Mouse (Mus musculus): ENCODE data around the gene Maml1. TPM values are rescaled to one million over a fixed set of nuclear protein-coding genes. Genes with fewer than 3 reads are reported as not detected.
A peak's percentile ranks its signal among the peaks of the same experiment; 100 is the strongest.

The Maml1 gene
- total RNA-seq, 4 experiments from 2014 or later: 9.0 to 11.0 (median 9.4) TPM

GRCm38 (mm10) chr11:50280053-50280452 is 12.1 kb downstream of the Maml1 start:
- no peak for DNase-seq (ENCODE audit: low spot score)

DNA sequence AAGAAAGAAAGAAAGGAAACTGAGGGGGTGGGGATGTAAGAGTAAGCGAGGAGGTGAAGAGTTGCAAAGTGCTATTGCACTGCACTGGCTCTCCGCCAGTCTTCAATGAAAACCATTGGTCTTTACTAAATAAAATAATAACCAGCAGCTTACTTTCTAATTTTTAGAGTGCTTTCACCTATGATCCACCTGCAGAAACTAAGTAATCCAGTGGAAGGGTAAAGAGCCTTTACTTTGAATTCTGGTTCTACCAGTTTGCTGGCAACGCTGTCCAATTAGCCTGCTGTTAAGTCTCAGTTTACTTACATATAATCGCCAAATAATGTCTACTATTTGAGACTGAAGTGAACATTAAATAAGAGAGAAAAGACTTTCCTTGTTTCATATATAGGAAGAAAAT is 13.1 kb downstream of the Maml1 start:
- DNase-seq (ENCODE audit: low spot score): no peak

DNA sequence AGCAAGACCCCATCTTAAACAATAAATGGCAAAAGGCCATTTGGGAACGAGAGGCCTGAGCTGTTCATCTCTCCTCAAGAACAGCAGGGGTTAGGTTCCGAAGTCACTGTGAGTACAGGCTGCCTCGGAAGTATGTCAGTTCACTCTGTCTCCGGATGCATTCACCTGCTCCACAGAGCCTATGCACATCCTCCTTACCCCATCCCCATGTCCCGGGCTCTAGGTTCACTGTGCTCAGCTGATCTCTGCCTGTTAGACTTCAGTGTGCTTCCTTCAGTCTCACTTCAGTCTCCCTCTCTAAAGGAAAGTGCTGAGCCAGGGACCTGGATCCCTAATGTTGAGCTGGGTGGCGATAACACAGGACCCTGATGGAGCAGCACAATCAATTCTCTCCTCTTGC is 14.4 kb downstream of the Maml1 start:
- DNase-seq (ENCODE audit: low spot score): no peak

- no peak for DNase-seq (ENCODE audit: low spot score)
These were observed 15.1 kb downstream of the Maml1 start for GRCm38 (mm10) chr11:50277025-50277424.

GRCm38 (mm10) chr11:50275568-50276151 is 16.5 kb downstream of the Maml1 start:
- peak; percentile 48 for DNase-seq (ENCODE audit: low spot score)

GRCm38 (mm10) chr11:50275077-50275476 is 17.0 kb downstream of the Maml1 start:
- no peak for DNase-seq (ENCODE audit: low spot score)

GRCm38 (mm10) chr11:50272819-50273218 is 19.3 kb downstream of the Maml1 start:
- DNase-seq (ENCODE audit: low spot score): no peak

GRCm38 (mm10) chr11:50269885-50270284 is 22.2 kb downstream of the Maml1 start:
- no peak for DNase-seq (ENCODE audit: low spot score)

- DNase-seq (ENCODE audit: low spot score): no peak
These were observed 22.9 kb downstream of the Maml1 start for GRCm38 (mm10) chr11:50269163-50269562.

DNA sequence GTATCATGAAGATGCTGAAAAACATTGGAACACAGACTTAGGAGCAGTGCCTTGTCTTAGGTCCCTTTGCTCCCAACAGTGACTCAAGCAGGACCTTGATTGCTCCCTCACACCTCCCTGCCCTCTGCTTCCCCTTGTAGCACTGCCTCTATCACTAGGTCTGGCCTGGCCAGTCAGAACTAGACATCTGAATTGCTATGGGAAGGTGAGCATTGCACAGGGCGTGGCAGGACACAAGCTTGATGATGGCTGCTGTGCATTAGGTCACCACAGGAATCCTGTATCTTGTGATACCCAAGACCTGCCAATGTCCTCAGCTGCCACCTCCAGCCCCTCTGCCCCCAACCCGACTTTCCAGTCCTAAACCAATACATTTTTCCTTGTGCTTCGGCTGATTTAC is 25.1 kb downstream of the Maml1 start:
- no peak for DNase-seq (ENCODE audit: low spot score)

GRCm38 (mm10) chr11:50265931-50266330 is 26.2 kb downstream of the Maml1 start:
- no peak for DNase-seq (ENCODE audit: low spot score)

DNA sequence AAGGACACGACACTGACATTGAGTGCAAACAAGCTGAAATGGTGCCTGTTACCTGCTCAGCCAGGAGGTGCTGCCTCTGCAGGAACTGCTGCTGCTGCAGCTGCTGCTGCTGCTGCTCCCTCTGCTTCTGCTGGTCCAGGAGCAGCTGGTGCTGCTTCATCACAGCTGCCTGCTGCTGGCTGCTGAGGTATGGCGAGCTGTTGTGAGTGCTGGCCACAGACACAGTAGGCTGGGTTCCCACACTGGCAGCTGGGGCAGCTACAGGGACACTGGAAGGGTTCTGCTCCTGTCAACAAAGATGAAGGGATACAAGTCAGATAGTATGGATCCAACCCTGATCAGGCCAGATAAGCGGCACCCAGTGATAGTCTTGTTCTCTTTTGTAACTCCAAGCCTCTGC is 28.9 kb downstream of the Maml1 start:
- no peak for DNase-seq (ENCODE audit: low spot score)

DNA sequence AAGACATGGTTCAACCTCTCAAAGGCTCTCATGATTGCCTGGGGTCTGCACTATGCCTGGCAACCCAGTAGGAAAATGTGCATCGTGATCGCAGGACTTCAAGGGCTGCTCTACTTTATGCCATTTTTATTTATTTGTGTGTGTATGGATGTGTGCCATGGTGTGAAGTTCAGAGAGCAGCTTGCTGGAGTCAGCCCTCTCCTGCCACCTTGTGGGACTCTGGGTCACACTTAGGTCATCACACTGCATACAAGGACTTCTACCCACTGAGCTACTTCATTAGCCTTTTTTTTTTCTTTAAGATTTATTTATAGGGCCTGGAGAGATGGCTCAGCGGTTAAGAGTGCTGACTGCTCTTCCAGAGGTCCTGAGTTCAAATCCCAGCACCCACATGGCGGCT is 30.1 kb downstream of the Maml1 start:
- DNase-seq (ENCODE audit: low spot score): no peak

DNA sequence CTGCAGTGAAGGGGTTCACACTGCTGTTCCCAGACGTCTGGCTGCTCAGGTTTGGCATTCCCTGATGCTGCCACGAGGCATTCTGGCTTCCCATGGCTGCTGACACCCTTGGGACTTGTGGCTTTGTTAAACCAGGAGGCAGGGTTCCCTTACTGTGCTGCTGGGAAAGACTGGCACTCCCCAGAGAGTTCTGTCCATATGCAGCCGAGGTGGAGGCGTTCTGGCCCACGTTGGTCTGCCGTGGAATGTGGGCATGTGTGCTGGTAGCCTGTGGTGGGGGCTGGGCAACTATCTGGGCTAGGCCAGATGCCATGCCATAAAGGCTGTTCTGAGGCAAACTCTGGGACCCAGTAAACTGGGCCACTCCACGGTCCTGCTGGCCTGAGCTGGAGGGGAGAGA is 33.8 kb downstream of the Maml1 start:
- no peak for DNase-seq (ENCODE audit: low spot score)

DNA sequence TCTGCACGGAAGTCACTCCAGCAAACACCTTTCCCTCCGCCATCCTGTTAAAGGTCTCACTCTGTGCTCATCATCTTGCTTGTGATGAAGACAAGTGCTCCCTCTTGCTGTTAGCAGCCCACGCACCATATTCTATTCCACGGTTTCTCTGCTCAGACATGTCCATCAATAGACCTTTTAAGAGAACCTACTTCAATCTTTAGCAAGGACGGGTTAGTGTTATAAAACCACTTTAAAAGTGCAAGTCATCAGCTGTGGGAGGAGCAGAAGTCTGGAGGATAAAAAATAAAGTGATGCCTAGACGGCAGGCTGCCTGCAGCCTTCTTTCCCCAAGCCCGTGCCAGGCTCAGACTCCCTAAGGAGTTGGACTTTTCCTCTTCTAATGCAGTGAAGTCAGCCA is 35.5 kb downstream of the Maml1 start:
- DNase-seq (ENCODE audit: low spot score): no peak

GRCm38 (mm10) chr11:50254010-50254580 is 38.0 kb downstream of the Maml1 start:
- no peak for DNase-seq (ENCODE audit: low spot score)

- no peak for DNase-seq (ENCODE audit: low spot score)
These were observed 38.7 kb downstream of the Maml1 start for GRCm38 (mm10) chr11:50253393-50253792.

DNA sequence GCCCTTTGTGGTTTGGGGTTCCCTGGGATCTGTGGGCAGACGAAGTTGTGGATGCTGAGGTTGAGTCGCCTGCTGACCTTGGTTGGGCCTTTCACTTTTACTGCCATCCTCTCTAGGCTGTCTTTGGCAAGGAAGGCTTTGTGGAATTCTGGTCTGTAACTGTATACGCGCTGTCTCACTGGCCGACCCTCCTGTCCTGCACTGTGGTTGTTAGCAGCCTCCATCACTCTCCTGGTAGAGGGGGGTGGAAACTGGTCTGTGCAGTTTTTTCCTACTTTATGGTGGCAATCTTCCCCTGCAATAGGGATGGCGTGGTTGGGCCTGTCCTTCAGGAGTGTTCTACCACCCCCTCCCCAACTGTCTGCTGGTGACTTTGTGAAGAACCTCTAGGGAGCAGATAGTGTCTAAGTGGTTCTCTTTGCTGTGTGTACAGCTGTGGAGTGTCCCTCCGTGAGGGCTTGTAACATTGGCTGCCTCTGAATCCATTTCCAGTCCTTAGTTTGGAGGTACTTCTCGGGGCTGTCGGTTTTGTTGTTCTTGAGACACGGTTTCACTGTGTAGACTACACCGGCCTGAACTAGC is 39.3 kb downstream of the Maml1 start:
- no peak for DNase-seq (ENCODE audit: low spot score)

DNA sequence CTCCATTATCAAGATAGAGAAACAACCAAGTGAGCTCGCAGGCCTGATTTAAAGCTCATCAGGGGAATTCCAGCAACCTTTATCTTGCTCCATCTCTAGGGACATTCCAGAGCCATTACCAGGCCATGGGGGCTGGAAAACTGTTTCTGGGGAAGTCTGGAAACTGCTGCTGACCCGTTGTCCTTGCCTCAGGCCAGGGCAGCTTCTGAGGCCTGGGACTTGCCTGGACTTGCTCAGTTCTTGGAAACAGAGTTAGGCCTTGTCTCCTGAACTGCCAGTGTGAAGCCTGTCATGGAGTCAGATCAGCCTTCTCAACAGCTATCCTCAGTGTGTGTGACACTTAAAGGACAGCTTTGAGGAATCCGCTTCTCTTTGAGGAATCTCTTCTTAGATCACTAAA is 39.9 kb downstream of the Maml1 start:
- no peak for DNase-seq (ENCODE audit: low spot score)

- no peak for DNase-seq (ENCODE audit: low spot score)
These were observed 43.5 kb downstream of the Maml1 start for GRCm38 (mm10) chr11:50248473-50249171.

GRCm38 (mm10) chr11:50245269-50245668 is 46.8 kb downstream of the Maml1 start:
- DNase-seq (ENCODE audit: low spot score): no peak

GRCm38 (mm10) chr11:50243926-50244325 is 48.2 kb downstream of the Maml1 start:
- no peak for DNase-seq (ENCODE audit: low spot score)
